Comparison of ENCODE assay signal across 9 mouse cellular contexts in the genomic region with DNA sequence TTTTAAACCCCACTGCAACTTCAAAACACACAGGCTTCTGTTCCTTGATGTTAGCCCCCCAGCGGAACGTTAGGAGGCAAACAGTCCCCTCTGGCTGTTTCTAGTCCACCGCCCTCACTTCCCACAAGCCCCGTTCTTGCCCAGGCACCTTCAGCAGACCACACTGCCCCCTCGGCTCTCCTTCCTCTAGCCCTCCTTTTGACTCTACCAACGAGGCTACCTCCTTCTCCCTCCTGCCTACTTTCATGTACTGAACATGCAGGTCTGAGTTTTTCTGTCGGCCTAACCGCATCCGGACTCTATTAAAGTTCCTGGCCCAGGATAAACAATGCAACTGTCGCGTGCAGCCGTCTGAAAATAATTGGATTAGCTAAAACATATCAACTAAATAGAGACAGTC. TPM values are rescaled to one million over a fixed set of nuclear protein-coding genes. Genes with fewer than 3 reads are reported as not detected.
DNase-seq lines count a peak whose midpoint lies in the region; ATAC-seq and TF ChIP-seq lines count a peak whose summit lies in the region.
"Had no signal": no experiment of that assay in that cellular context is flagged by ENCODE, and none has a peak within 500 bp of the region (broad histone marks: within the 10 kb centered on the region; RNA-seq: fewer than 3 reads in every experiment).

No protein-coding gene starts in this region.

- no peak for TF ChIP-seq POLR2A in ES-Bruce4 (IDR thresholded peaks at IDR 0.05; ENCODE audit: insufficient read depth, low read length)

- H3K27me3 ChIP-seq in heart, embryonic 13.5 days (replicated peaks): peaks cover 87% of the 10 kb centered on the region
- peaks cover 36% of the 10 kb centered on the region for H3K27me3 ChIP-seq in ES-Bruce4 (ENCODE audit: control insufficient read depth, insufficient read depth, low read length, poor library complexity, severe bottlenecking)
- peaks cover 91% of the 10 kb centered on the region for H3K27me3 ChIP-seq in hindbrain, embryonic 10.5 days (ENCODE audit: insufficient read depth, poor library complexity, severe bottlenecking)
- peaks cover 57% of the 10 kb centered on the region for H3K27me3 ChIP-seq in midbrain, embryonic 15.5 days (replicated peaks)
- 0 out of 2 replicates have a peak, but pooled peaks cover 2% of the 10 kb centered on the region for H3K27me3 ChIP-seq in stomach, postnatal 0 days (ENCODE audit: control insufficient read depth, insufficient read depth, low read length)

- H3K4me3 ChIP-seq in heart, embryonic 13.5 days: peak overlapping the region; percentile 16; the same call in 1 of the 2 replicates
- H3K4me3 ChIP-seq in ES-Bruce4 (ENCODE audit: low read depth, low read length): peak overlapping the region; percentile 28; the same call in 1 of the 2 replicates
- H3K4me3 ChIP-seq in hindbrain, embryonic 10.5 days: peak overlapping the region; percentile 32
- H3K4me3 ChIP-seq in midbrain, embryonic 15.5 days: peak overlapping the region; percentile 43
- H3K4me3 ChIP-seq in stomach, postnatal 0 days (ENCODE audit: low read depth, low read length): no peak overlapping the region

- H3K9ac ChIP-seq in heart, embryonic 13.5 days: peak overlapping the region; percentile 30
- peak overlapping the region; percentile 42; the same call in 1 of the 2 replicates for H3K9ac ChIP-seq in ES-Bruce4 (ENCODE audit: low read depth, poor library complexity, severe bottlenecking)
- H3K9ac ChIP-seq in midbrain, embryonic 15.5 days: peak overlapping the region; percentile 35
- no peak overlapping the region for H3K9ac ChIP-seq in stomach, postnatal 0 days (ENCODE audit: low read length)

- TF ChIP-seq CTCF in ES-Bruce4 (IDR thresholded peaks at IDR 0.05; ENCODE audit: low read depth, low read length): no peak
- no peak for TF ChIP-seq CTCF in stomach, postnatal 0 days (IDR thresholded peaks at IDR 0.05; ENCODE audit: low read depth)

- no peaks in the 10 kb centered on the region for H3K9me3 ChIP-seq in heart, embryonic 13.5 days
- H3K9me3 ChIP-seq in ES-Bruce4 (replicated peaks; ENCODE audit: control insufficient read depth, insufficient read depth, low read length, poor library complexity, severe bottlenecking): no peaks in the 10 kb centered on the region
- no peaks in the 10 kb centered on the region for H3K9me3 ChIP-seq in hindbrain, embryonic 10.5 days
- H3K9me3 ChIP-seq in midbrain, embryonic 15.5 days: no peaks in the 10 kb centered on the region
- H3K9me3 ChIP-seq in stomach, postnatal 0 days (ENCODE audit: control insufficient read depth, low read length): no peaks in the 10 kb centered on the region

- WGBS in heart, embryonic 13.5 days: 20% methylated on average over 12 of the region's 12 CpGs
- 2% methylated on average over 12 of the region's 12 CpGs for WGBS in hindbrain, embryonic 10.5 days
- 3% methylated on average over 12 of the region's 12 CpGs for WGBS in midbrain, embryonic 15.5 days
- 25% methylated on average over 12 of the region's 12 CpGs for WGBS in stomach, postnatal 0 days

- H3K4me2 ChIP-seq in heart, embryonic 13.5 days: peak overlapping the region; percentile 55
- peak overlapping the region; percentile 67 for H3K4me2 ChIP-seq in midbrain, embryonic 15.5 days
- H3K4me2 ChIP-seq in stomach, postnatal 0 days (replicated peaks; ENCODE audit: low read depth): no peak overlapping the region

- DNase-seq in heart, adult 8-10 months (ENCODE audit: low spot score): no peak
- DNase-seq in hindbrain, embryonic 10.5 days (ENCODE audit: low spot score): peak; percentile 35
- no peak for DNase-seq in left cerebral cortex, adult 18-20 months (ENCODE audit: low spot score in 2 of 2)
- no peak for DNase-seq in adrenal gland, adult 2 months
- no peak for DNase-seq in stomach, postnatal 0 days (ENCODE audit: low spot score)

- H3K27ac ChIP-seq in heart, embryonic 13.5 days (replicated peaks): no peak overlapping the region
- no peak overlapping the region for H3K27ac ChIP-seq in ES-Bruce4 (ENCODE audit: insufficient read depth, low read length)
- 0 out of 2 replicates have a peak overlapping the region, but pooled peaks have one; percentile 3 for H3K27ac ChIP-seq in hindbrain, embryonic 10.5 days
- H3K27ac ChIP-seq in midbrain, embryonic 15.5 days: peak overlapping the region; percentile 28
- no peak overlapping the region for H3K27ac ChIP-seq in stomach, postnatal 0 days (replicated peaks)

- TF ChIP-seq EP300 in ES-Bruce4 (IDR thresholded peaks at IDR 0.05; ENCODE audit: insufficient read depth, low read depth, low read length): no peak
- TF ChIP-seq EP300 in stomach, postnatal 0 days (optimal IDR thresholded peaks at IDR 0.05): no peak

- no peaks in the 10 kb centered on the region for H3K36me3 ChIP-seq in heart, embryonic 13.5 days
- H3K36me3 ChIP-seq in ES-Bruce4 (ENCODE audit: control insufficient read depth, insufficient read depth, low read length, poor library complexity, severe bottlenecking): no peaks in the 10 kb centered on the region
- H3K36me3 ChIP-seq in hindbrain, embryonic 10.5 days: no peaks in the 10 kb centered on the region
- H3K36me3 ChIP-seq in midbrain, embryonic 15.5 days (replicated peaks): no peaks in the 10 kb centered on the region
- no peaks in the 10 kb centered on the region for H3K36me3 ChIP-seq in stomach, postnatal 0 days (ENCODE audit: control insufficient read depth, insufficient read depth, low read length)

- H3K4me1 ChIP-seq in heart, embryonic 13.5 days: peaks cover 40% of the 10 kb centered on the region
- H3K4me1 ChIP-seq in ES-Bruce4 (ENCODE audit: control insufficient read depth, insufficient read depth, low read length): no peaks in the 10 kb centered on the region
- H3K4me1 ChIP-seq in hindbrain, embryonic 10.5 days (replicated peaks): peaks cover 39% of the 10 kb centered on the region
- H3K4me1 ChIP-seq in midbrain, embryonic 15.5 days: peaks cover 7% of the 10 kb centered on the region; the same call in 1 of the 2 replicates
- H3K4me1 ChIP-seq in stomach, postnatal 0 days (replicated peaks; ENCODE audit: control insufficient read depth, insufficient read depth): no peaks in the 10 kb centered on the region

- no peak for ATAC-seq in heart, embryonic 13.5 days (ENCODE audit: extremely low read depth, insufficient number of reproducible peaks, low FRiP score, low TSS enrichment)
- ATAC-seq in midbrain, embryonic 15.5 days (replicated peaks): no peak
- ATAC-seq in stomach, postnatal 0 days (ENCODE audit: low FRiP score, low TSS enrichment): no peak

RNA-seq across cellular contexts. Expression of gene 4930412O13Rik, which starts 8.4 kb away (rescaled TPM):
- 0.19 and 0.43 TPM in 2 replicates for polyA plus RNA-seq in heart, embryonic 13.5 days (2015; fragmentation: Nextera tagmentation; extraction: Ambion mirVana)
- not detected for total RNA-seq in heart, adult 8-10 months (2022)
- not detected in 2 replicates for polyA plus RNA-seq in ES-Bruce4 (2011; ENCODE audit: insufficient read depth, insufficient read length, low read depth, missing spikeins)
- polyA plus RNA-seq in hindbrain, embryonic 10.5 days (2016; fragmentation: Nextera tagmentation; extraction: Ambion mirVana): 0.75 and 1.0 TPM in 2 replicates
- polyA plus RNA-seq in midbrain, embryonic 15.5 days (2015; fragmentation: Nextera tagmentation; extraction: Ambion mirVana): 1.3 and 2.2 TPM in 2 replicates
- total RNA-seq in left cerebral cortex, adult 18-20 months (2021): not detected
- total RNA-seq in adrenal gland, adult 2 months (2021): 1 to 10 TPM in 1 of 2 experiments, under 1 TPM in 1; 0.59 to 1.0 TPM
- polyA plus RNA-seq in adrenal gland, adult 2 months (2012; rRNA removed): 0.11 and 0.22 TPM in 2 replicates
- polyA plus RNA-seq in stomach, postnatal 0 days (2015; fragmentation: Nextera tagmentation; extraction: Ambion mirVana): not detected in 2 replicates
- total RNA-seq: layer of hippocampus, postnatal 14 days had no signal

RNA-seq across cellular contexts. Expression of gene 9230102O04Rik, which starts 16.7 kb away (rescaled TPM):
- polyA plus RNA-seq in heart, embryonic 13.5 days (2015; fragmentation: Nextera tagmentation; extraction: Ambion mirVana): not detected in 2 replicates
- total RNA-seq in heart, adult 8-10 months (2022): not detected
- not detected in 2 replicates for polyA plus RNA-seq in ES-Bruce4 (2011; ENCODE audit: insufficient read depth, insufficient read length, low read depth, missing spikeins)
- 0.54 TPM in 1 of 2 replicates, not detected in the other for polyA plus RNA-seq in hindbrain, embryonic 10.5 days (2016; fragmentation: Nextera tagmentation; extraction: Ambion mirVana)
- 4.0 and 4.8 TPM in 2 replicates for polyA plus RNA-seq in midbrain, embryonic 15.5 days (2015; fragmentation: Nextera tagmentation; extraction: Ambion mirVana)
- total RNA-seq in left cerebral cortex, adult 18-20 months (2021): not detected
- not detected for total RNA-seq in adrenal gland, adult 2 months (2021)
- not detected in 2 replicates for polyA plus RNA-seq in adrenal gland, adult 2 months (2012; rRNA removed)
- not detected in 2 replicates for polyA plus RNA-seq in stomach, postnatal 0 days (2015; fragmentation: Nextera tagmentation; extraction: Ambion mirVana)
- total RNA-seq: layer of hippocampus, postnatal 14 days had no signal

RNA-seq across cellular contexts. Expression of gene Gata3, which starts 17.2 kb away (rescaled TPM):
- polyA plus RNA-seq in heart, embryonic 13.5 days (2015; fragmentation: Nextera tagmentation; extraction: Ambion mirVana): 3.2 and 3.6 TPM in 2 replicates
- total RNA-seq in heart, adult 8-10 months (2022): 1 to 10 TPM; 1.2 to 1.7 (median 1.3) TPM
- 5.5 and 6.1 TPM in 2 replicates for polyA plus RNA-seq in ES-Bruce4 (2011; ENCODE audit: insufficient read depth, insufficient read length, low read depth, missing spikeins)
- polyA plus RNA-seq in hindbrain, embryonic 10.5 days (2016; fragmentation: Nextera tagmentation; extraction: Ambion mirVana): 14.2 and 16.8 TPM in 2 replicates
- 99.1 and 116 TPM in 2 replicates for polyA plus RNA-seq in midbrain, embryonic 15.5 days (2015; fragmentation: Nextera tagmentation; extraction: Ambion mirVana)
- not detected for total RNA-seq in left cerebral cortex, adult 18-20 months (2021)
- total RNA-seq in adrenal gland, adult 2 months (2021): 10 to 100 TPM; 12.7 to 26.1 TPM
- 15.9 and 18.6 TPM in 2 replicates for polyA plus RNA-seq in adrenal gland, adult 2 months (2012; rRNA removed)
- 7.5 and 8.9 TPM in 2 replicates for polyA plus RNA-seq in stomach, postnatal 0 days (2015; fragmentation: Nextera tagmentation; extraction: Ambion mirVana)

Comparison
In these comparisons a context has a peak if more than half of its experiments do, and no peak if none do; other contexts are left out.
1. H3K27ac ChIP-seq: peak in hindbrain, embryonic 10.5 days (single experiment) and midbrain, embryonic 15.5 days (single experiment); none in heart, embryonic 13.5 days (single experiment), ES-Bruce4 (single experiment) and stomach, postnatal 0 days (single experiment).